Mouse (Mus musculus) telencephalon, adult 2 months (tissue): ENCODE data around the gene Sds.

ENCODE experiments used
- DNase-seq: peaks from one replicate; pipeline ENCODE4 v3.0.0-alpha.2; 2011; ENCODE audit warnings: low read depth, low spot score

Sds gene

DNA sequence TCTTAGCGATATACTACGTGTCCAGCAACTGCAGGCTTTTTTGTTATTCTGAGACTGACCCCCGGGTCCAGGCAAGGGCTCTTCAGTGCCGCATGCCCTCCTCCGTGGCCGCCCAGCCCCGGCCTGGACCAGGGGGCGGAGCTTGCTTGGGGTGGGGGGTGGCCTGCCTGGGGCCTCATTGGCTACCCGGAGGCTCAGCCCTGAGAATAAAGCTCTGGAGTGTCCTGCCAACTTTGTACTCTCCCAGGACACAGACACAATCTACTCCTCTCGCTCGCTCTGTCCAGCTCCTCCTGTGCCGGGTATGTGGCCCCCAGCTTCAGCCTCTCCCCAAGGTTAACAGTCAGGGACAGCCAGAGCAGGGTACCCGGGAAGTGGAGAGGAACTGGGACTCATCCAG lies at the start of gene Sds:
TSS of gene Sds (plus strand) at position 231 of the 400 bp plus-strand sequence.
- DNase-seq: no peak

- DNase-seq: no peak
Measured at GRCm38 (mm10) chr5:120426572-120426971, 49.8 kb upstream of the Sds start.

DNA sequence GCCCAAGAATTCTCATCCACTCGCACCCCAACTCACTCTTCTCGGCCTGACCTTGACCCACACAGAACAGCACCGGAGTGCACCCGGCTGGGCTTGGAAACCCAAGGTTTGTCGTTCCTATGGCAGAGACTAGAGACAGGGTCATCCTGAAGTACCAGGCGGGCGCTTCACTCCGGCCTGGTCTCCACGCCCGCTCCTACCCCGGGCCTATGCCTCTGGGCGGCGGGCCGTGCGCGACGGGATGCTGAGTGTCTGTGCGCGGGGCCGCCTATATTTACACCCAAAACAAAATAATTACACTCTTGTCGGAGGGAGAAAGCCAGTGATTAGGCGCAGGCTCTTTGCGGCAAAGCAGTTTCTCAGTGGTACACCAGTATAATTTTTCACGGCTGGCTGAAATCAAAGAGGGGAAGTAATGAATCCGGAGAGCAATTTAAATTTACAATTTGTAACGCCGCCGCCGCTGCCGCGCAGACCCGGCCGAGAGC lies 48.8 kb upstream of the Sds start:
- no peak for DNase-seq

DNA sequence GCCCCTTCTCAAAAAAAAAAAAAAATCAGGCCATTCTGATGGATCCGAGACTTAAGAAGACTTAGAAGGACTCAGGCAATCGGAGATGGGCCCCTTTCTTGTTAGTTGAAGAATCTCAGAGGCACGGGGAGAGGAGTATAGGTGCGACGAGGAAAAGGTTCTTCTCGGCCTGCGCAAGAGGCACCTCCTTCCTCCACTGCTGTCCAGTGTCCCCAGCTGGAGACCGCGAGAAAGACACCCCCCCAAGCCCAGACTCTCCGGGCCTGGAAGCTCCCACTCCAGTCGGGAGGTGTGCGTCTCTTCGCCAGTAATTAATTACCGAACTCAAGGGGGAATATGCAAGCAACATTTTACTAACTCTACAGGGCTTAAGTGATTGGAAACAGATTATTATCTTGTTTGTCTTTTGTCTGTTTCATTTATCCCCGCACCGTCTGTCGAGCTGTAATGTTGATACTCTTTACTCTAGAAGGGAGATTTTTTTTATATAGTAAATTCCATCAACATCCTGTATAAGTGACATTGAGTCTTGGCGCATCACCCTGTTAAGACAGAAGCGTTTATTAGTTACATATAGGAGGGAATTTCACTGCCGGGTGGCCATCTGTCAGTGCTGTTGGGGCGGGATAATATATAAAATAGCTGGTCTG lies 48.0 kb upstream of the Sds start:
- DNase-seq: no peak

GRCm38 (mm10) chr5:120428990-120429389 lies 47.3 kb upstream of the Sds start:
- no peak for DNase-seq

- no peak for DNase-seq
Measured at GRCm38 (mm10) chr5:120429692-120430091, 46.6 kb upstream of the Sds start.

DNA sequence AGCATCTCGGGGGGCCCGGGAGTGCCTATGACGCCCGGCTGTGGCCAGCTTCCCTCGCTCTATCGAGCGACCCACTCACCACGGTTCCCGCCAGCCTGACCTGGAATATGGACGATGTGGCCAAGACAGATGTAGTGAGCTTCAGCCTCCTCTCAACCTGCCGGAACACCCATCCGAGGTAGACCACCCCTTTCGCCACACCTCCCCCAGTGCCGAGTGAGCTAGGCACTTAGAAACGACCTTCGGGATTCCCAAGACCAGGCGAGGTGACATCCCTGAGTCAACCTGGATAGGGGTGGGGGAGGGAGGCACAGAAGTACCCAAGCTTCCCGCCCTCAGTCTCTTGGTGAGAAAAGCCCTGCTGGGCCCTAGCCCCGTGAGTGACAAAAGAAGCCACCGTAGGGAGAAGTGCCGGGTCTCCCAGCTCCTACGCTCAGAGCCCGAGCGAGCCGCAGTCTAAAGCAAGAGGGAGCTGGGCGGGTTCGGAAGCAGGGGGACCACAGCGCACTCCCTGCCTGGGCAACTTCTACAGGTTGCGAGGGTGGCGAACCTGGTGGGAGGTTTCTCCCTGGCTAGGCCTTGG lies 45.2 kb upstream of the Sds start:
- DNase-seq: no peak

- no peak for DNase-seq
Measured at GRCm38 (mm10) chr5:120431649-120432485, 44.5 kb upstream of the Sds start, which contains the start of gene Lhx5. Lhx5 (plus strand) TSS chr5:120431699.

- no peak for DNase-seq
Measured at GRCm38 (mm10) chr5:120432486-120433015, 43.8 kb upstream of the Sds start.

DNA sequence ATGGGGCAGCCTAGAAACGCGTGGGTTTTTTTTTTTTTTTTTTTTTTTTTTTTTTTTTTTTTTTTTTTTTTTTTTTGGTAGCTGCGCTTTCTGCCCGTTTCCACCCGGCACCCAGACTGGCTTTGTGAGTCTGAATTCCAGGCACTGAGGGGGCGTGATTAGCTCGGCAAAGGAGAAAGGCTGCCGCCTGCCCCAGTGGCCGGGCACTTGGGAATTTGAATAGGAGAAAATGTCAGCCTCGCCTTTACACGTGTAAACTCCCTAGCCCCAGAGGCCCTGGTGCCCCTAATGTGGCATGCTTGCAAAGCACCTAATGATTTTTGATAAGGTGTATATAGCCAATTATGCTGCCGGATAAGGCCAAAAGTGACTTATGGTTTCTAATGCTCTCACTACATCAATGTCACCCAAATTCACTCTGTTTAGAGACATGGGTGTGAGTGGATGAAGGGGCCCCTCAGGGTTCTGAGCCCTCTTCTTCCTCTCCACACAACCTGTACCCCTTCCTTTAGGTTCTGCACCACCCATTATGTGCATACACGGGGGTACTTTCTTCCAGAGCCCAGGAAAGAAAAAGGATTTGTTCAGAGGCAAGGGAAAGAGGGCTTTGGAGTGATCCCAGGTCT lies 43.1 kb upstream of the Sds start:
- DNase-seq: no peak

DNA sequence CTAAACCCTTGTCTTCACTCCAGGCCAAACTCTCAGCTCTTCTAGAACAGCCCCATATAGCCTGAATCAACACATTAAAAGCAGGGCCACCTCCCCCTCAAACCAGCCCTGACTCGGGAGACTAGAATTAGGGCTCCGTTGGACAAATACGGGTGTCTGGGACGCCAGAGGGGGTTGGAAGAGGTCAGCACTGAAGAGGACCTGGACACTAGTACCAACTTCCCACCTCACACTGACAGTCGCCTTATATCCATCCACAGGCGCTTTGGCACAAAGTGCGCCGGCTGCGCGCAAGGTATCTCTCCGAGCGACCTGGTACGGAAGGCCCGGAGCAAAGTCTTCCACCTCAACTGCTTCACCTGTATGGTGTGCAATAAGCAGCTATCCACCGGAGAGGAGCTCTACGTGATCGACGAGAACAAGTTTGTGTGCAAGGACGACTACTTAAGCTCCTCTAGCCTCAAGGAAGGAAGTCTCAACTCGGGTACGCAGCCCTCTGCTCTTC lies 42.0 kb upstream of the Sds start:
- DNase-seq: no peak

GRCm38 (mm10) chr5:120435006-120435681 lies 41.2 kb upstream of the Sds start:
- DNase-seq: no peak

DNA sequence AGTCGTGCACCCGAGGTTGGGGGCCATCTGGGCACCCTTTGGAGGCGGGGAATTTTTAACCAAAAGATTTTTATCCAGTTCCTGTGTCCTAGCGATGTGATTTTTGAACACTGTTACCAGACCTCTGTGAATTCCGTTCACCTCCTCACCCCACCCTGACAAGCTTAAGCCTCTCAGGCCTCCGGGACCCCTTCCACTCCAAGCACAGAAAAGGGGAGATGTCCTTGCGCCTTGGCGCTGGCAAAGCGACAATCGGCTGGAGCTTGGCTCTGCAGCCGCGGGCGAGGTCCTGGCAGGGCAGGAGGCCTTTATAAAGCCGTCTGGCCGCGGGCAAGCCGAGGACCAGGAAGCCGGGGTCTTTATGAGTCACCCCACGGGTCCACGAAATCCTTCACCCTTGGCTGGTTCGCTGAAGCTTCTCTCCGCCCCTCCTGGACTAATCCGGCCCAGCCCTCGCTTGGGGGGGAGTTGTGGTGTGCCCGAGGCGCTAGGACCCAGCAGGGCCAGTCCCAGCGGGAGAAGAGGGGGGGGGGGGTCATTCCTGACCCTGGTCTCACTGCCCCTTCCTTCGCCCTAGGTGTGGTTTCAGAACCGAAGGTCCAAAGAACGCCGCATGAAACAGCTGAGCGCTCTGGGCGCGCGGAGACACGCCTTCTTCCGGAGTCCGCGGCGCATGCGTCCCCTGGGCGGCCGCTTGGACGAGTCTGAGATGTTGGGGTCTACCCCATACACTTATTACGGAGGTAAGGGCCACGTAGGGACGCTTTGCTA lies 40.4 kb upstream of the Sds start:
- DNase-seq: no peak

DNA sequence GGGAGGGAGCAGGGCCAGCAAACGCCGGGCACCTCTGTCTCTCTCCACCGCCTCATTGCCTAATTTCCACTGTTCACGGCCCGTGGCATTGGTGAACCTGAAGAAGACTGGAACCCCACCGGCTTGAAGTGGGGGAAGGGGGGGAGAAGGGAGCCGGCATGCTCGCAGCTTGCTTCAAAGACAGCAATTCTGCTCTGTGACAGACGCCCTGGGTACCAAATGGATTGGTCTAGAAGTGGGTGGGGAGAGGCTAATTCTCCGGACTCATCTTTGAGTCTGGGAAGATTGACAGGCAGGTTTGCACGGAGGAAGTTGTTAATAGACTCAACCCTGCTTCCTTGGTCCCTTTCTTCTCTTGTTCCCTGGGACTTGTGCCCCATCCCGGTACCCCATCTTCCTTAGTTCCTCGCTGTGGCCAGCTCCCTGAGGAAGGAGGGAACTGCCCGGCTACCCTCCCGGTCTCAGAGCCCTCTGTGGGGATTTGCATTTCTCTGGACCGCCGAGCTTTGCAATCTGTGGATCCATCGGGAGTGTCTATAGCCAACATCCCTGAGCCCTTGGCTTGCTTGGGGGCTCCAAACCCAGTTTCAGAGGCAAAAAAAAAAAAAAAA lies 39.3 kb upstream of the Sds start:
- DNase-seq: no peak

GRCm38 (mm10) chr5:120437539-120437938 lies 38.8 kb upstream of the Sds start:
- DNase-seq: no peak

- no peak for DNase-seq
Measured at GRCm38 (mm10) chr5:120437986-120438385, 38.3 kb upstream of the Sds start.

GRCm38 (mm10) chr5:120438469-120438868 lies 37.9 kb upstream of the Sds start:
- DNase-seq: no peak

- DNase-seq: no peak
Measured at GRCm38 (mm10) chr5:120438991-120439710, 37.2 kb upstream of the Sds start.
